Mouse (Mus musculus) neural tube, embryonic 15.5 days (tissue): Measurements from ENCODE around the gene Nit1. TPM values are rescaled to one million over a fixed set of nuclear protein-coding genes. Genes with fewer than 3 reads are reported as not detected.
"Not testable (repeated sequence)": the region's sequence is repeated elsewhere in the genome, so short reads cannot be mapped to it uniquely, and the experiment has no call there.

Experiments
- ATAC-seq: fragments of 200-750 bp; cut with Nextera tagmentation; 2 replicates; pipeline ENCODE4 v1.8.0; 2017; ENCODE audit warnings: mild to moderate bottlenecking, moderate TSS enrichment, moderate library complexity; ENCODE audit not compliant: low FRiP score
- H3K27ac ChIP-seq: fragments of 300-500 bp; sonication (generic); replicated peaks from 2 replicates; pipeline ENCODE4 v1.5.1; 2015; ENCODE audit warnings: mild to moderate bottlenecking, inconsistent platforms
- H3K27me3 ChIP-seq: fragments of 300-500 bp; sonication (generic); replicated peaks from 2 replicates; pipeline ENCODE4 v1.6.1; 2015; ENCODE audit warnings: inconsistent platforms
- H3K36me3 ChIP-seq: fragments of 300-500 bp; sonication (generic); 2 replicates; pipeline ENCODE4 v1.6.1; 2015; ENCODE audit warnings: inconsistent platforms
- H3K4me1 ChIP-seq: fragments of 300-500 bp; sonication (generic); 2 replicates; pipeline ENCODE4 v1.6.1; 2015; ENCODE audit warnings: inconsistent platforms
- H3K4me2 ChIP-seq: fragments of 300-500 bp; sonication (generic); 2 replicates; pipeline ENCODE4 v1.6.1; 2015; ENCODE audit warnings: inconsistent platforms, mild to moderate bottlenecking, moderate library complexity
- H3K4me3 ChIP-seq: fragments of 300-500 bp; sonication (generic); replicated peaks from 2 replicates; pipeline ENCODE4 v1.5.1; 2015; ENCODE audit warnings: mild to moderate bottlenecking, inconsistent platforms
- H3K9ac ChIP-seq: fragments of 300-500 bp; sonication (generic); replicated peaks from 2 replicates; pipeline ENCODE4 v1.6.1; 2015; ENCODE audit warnings: mild to moderate bottlenecking, inconsistent platforms
- H3K9me3 ChIP-seq: fragments of 300-500 bp; sonication (generic); replicated peaks from 2 replicates; pipeline ENCODE4 v1.6.1; 2016; ENCODE audit warnings: inconsistent platforms
- WGBS: fragments of 180-500 bp; shearing (Covaris S2); methylation state at CpG from one replicate; pipeline ENCODE4 v1.1.7; 2015; ENCODE audit warnings: mixed read lengths; 5-methylcytosine and 5-hydroxymethylcytosine counted together
- polyA plus RNA-seq: library from polyadenylated mRNA; unstranded; fragments of >200 nt; fragmentation: Nextera tagmentation; extraction: Ambion mirVana; gene quantifications from 2 replicates; pipeline ENCODE4 v1.2.1, GENCODE M21; 2015

Gene Nit1
- polyA plus RNA-seq, 1 experiment from 2014 or later: 53.0 TPM

DNA sequence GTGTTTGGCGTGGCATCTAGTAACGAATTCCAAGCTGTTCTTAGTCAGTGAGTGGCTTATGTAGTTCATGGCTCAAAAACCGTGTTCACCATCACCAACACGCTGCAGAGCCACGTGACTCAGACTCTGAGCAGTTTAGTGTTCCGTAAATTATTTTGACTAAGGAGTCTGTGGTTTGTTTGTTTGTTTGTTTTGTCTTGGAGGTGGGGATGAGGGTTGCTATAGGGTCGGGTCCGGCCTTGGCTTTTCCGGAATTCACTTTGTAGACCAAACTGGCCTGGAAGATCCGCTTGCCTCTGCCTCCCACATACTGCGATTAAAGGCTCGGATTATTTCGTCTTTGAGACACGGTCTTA lies 627 bp upstream of the Nit1 start:
- Histone ChIP-seq H3K4me1 (peaks cover 45% of the 10 kb centered on the region), H3K4me2 (peak overlapping the region; percentile 90), H3K9ac (peak overlapping the region; percentile 81), H3K27me3 (no peaks in the 10 kb centered on the region), H3K9me3 (no peaks in the 10 kb centered on the region), H3K36me3 (peaks cover 24% of the 10 kb centered on the region), H3K27ac (peak overlapping the region; percentile 84), H3K4me3 (peak overlapping the region; percentile 94)
- WGBS: 1% methylated on average over 14 of the region's 14 CpGs
- ATAC-seq: no peak; the same call in none of the 2 replicates

DNA sequence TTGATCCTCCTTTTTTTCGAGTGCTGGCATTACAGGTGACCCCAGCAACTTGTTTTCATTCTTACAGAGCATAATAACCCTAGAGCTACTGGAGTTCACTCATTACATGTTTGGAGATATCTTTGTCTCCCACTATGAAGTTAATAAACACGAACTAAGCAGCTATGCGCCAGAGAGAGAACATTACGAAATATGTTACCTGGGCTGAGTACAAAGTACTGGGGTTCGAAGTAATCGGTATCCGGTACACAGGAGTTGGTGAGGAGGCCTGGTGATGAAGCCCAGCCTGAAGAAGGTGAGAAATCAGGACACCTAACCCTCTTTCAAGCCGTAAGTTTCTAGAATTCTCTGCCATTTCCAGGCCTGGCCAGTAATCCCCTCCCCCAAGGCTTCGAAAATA lies 731 bp downstream of the Nit1 start:
- 0 out of 2 replicates have a peak overlapping the region, but pooled peaks have one; percentile 84 for H3K27ac ChIP-seq
- H3K4me3 ChIP-seq: peak overlapping the region; percentile 94
- H3K9me3 ChIP-seq: no peaks in the 10 kb centered on the region
- peak overlapping the region; percentile 81 for H3K9ac ChIP-seq
- no peaks in the 10 kb centered on the region for H3K27me3 ChIP-seq
- WGBS: 81% methylated on average over 9 of the region's 9 CpGs
- H3K4me1 ChIP-seq: peaks cover 45% of the 10 kb centered on the region
- H3K36me3 ChIP-seq: peaks cover 37% of the 10 kb centered on the region
- peak overlapping the region; percentile 90 for H3K4me2 ChIP-seq
- ATAC-seq: 0 out of 2 replicates have a peak, but pooled peaks have one; percentile 2

- Histone ChIP-seq H3K4me1 (peaks cover 43% of the 10 kb centered on the region), H3K4me2 (peak overlapping the region; percentile 90), H3K27me3 (no peaks in the 10 kb centered on the region), H3K4me3 (peak overlapping the region; percentile 94; the same call in 1 of the 2 replicates), H3K36me3 (peaks cover 43% of the 10 kb centered on the region), H3K9ac (no peak overlapping the region), H3K9me3 (no peaks in the 10 kb centered on the region), H3K27ac (no peak overlapping the region)
- 76% methylated on average over 9 of the region's 9 CpGs for WGBS
- no peak for ATAC-seq
These were observed 1.3 kb downstream of the Nit1 start for GRCm38 (mm10) chr1:171343922-171344677.

DNA sequence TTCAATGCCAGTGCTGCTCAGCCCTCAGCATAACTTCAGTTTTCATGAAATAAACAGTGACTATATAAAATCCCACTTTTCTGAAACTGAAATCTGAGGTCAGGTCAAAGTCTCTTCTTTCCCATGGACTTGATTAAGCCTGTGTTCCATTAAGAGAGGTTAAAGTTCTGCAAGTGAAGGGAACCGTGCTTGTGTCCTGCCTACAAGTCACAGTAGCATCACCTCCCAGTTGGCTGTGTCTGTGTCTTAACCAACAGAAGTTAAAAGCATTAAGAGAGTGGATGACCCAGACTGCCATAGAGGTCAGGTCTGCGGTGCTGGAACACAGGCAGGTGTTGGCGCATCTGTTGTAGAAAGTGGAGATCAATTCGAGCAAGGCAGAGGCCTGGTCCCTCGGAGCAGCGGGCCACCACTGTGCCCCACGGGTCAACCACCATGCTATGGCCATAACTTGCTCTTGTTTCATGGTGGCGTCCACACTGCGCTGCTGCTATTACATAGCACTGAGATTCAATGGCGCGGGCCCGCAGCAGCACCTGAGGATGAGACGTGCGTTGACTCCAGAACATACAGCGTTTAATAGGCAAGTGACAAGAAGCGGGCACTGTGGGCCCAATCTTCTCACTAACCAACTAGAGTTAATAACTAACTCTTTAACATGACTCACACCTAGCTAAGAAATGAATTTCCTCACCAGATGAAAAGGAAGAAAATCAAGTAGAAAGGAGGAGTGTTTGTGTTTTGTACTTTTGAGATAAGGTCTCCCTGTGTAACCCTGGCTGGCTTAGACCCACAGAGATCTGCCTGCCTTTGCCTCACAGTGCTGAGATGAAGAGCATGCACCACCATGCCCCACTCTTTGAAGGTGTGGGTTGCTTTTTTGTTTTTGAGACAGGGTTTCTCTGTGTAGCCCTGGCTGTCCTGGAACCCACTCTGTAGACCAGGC lies 2.9 kb downstream of the Nit1 start:
- Histone ChIP-seq H3K4me1 (peaks cover 30% of the 10 kb centered on the region), H3K4me3 (no peak overlapping the region), H3K9me3 (no peaks in the 10 kb centered on the region), H3K4me2 (no peak overlapping the region), H3K9ac (no peak overlapping the region), H3K27ac (no peak overlapping the region), H3K27me3 (no peaks in the 10 kb centered on the region), H3K36me3 (peaks cover 54% of the 10 kb centered on the region)
- no peak for ATAC-seq
- 98% methylated on average over 16 of the region's 16 CpGs for WGBS

GRCm38 (mm10) chr1:171330216-171330560 lies 15.3 kb downstream of the Nit1 start:
- peaks cover 62% of the 10 kb centered on the region for H3K4me1 ChIP-seq
- WGBS: 0% methylated on average over 4 of the region's 4 CpGs
- ATAC-seq: no peak; the same call in 1 of the 2 replicates
- peak overlapping the region; percentile 84 for H3K4me3 ChIP-seq
- H3K9ac ChIP-seq: peak overlapping the region; percentile 83
- no peaks in the 10 kb centered on the region for H3K9me3 ChIP-seq
- peak overlapping the region; percentile 84 for H3K4me2 ChIP-seq
- peak overlapping the region; percentile 99 for H3K27ac ChIP-seq
- H3K27me3 ChIP-seq: no peaks in the 10 kb centered on the region
- H3K36me3 ChIP-seq: peaks cover 11% of the 10 kb centered on the region; the same call in 1 of the 2 replicates

DNA sequence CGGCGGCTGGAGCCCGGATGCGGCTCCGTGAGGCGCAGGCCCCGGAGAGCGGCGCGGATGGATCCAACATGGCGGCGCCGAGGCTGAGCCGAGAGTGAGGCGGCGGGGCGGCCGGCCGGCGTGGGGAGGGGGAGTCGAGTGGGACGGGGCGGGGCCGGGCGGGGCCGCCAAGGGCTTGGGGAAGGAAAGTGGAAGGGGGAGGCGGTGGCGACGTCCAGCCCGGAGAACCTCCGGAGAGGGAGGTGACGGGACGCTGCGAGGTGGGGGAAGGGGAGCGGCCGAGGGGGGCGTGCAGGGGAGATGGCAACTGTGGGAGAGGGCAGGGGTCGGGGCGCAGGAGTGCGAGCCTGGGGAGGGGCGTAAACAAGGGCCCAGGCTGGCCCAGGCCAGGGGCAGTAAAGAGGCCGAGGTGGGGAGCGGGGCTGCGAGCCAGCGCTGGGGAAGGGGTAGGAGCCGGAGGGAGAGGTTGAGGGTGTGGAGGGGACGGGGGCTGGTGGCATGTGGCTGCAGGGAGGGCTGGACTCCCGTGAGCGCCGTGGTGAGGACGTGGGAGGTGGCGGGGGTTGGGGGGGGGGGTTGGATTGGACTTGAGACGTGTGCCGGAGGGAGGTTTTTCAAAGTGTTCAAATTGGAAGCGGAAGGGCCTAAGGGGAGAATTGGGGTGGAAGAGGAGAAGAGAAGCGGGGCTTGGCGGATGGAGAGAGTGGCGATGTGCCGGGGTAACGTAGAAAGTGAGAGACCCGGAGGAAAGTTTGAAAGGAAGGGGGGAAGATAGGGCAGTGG lies 15.8 kb downstream of the Nit1 start:
- H3K36me3 ChIP-seq: peaks cover 11% of the 10 kb centered on the region
- peak overlapping the region; percentile 83 for H3K9ac ChIP-seq
- peak; percentile 82 for ATAC-seq
- peak overlapping the region; percentile 84 for H3K4me2 ChIP-seq
- no peaks in the 10 kb centered on the region for H3K9me3 ChIP-seq
- no peaks in the 10 kb centered on the region for H3K27me3 ChIP-seq
- peak overlapping the region; percentile 84 for H3K4me3 ChIP-seq
- peaks cover 65% of the 10 kb centered on the region for H3K4me1 ChIP-seq
- H3K27ac ChIP-seq: peak overlapping the region; percentile 99
- 1% methylated on average over 39 of the region's 61 CpGs for WGBS

DNA sequence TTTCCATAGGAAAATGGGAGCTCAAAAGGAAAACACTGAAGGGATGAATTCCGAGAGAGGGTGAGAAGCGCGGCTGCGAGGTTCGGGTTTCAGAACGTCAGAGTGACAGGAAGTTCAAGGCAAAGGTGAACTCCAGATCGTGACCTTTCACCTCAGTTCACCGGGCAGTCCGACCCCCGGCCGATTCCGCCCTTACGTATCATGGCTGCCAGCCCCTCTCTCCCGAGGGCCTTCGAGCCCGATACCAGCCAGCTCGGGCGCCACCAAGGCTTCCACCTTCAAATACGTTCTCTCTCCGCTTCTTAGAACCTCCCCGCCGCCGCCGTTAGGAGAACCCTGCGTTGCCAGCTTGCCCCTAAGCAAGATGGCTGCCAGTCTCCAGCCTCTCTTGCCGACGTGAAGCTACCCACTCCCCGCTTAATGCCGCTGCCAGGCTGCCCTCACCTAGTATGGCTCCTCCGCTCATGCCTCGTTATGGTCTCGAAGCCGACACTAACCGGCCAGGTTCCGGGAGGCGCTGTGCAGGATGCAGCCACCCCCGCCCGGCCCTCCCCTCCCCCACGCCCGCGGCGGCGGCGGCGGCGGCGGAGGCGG lies 16.5 kb downstream of the Nit1 start, which contains the start of gene Dedd:
Dedd (plus strand) TSS at position 307 of the 594 bp plus-strand sequence.
- 1% methylated on average over 42 of the region's 48 CpGs for WGBS

GRCm38 (mm10) chr1:171328244-171328643 lies 17.2 kb downstream of the Nit1 start:
- H3K4me1 ChIP-seq: peaks cover 61% of the 10 kb centered on the region
- H3K4me2 ChIP-seq: peak overlapping the region; percentile 84
- ATAC-seq: 0 out of 2 replicates have a peak, but pooled peaks have one; percentile 0
- 30% methylated on average over 9 of the region's 9 CpGs for WGBS
- H3K27ac ChIP-seq: peak overlapping the region; percentile 99
- no peaks in the 10 kb centered on the region for H3K9me3 ChIP-seq
- peaks cover 5% of the 10 kb centered on the region for H3K36me3 ChIP-seq
- H3K9ac ChIP-seq: peak overlapping the region; percentile 83
- H3K27me3 ChIP-seq: no peaks in the 10 kb centered on the region
- peak overlapping the region; percentile 84 for H3K4me3 ChIP-seq

More for the DNA sequence above, 16.5 kb downstream of the Nit1 start, which contains the start of gene Dedd:
- peak; percentile 95 for ATAC-seq
- peak within 1 kb of the TSS; percentile 99 for H3K27ac ChIP-seq
- no peaks in the 10 kb centered on the region for H3K9me3 ChIP-seq
- H3K4me2 ChIP-seq: peak within 1 kb of the TSS; percentile 84
- peak within 1 kb of the TSS; percentile 84 for H3K4me3 ChIP-seq
- H3K27me3 ChIP-seq: no peaks in the 10 kb centered on the region
- H3K9ac ChIP-seq: peak within 1 kb of the TSS; percentile 83
- peaks cover 65% of the 10 kb centered on the region for H3K4me1 ChIP-seq
- peaks cover 11% of the 10 kb centered on the region for H3K36me3 ChIP-seq

DNA sequence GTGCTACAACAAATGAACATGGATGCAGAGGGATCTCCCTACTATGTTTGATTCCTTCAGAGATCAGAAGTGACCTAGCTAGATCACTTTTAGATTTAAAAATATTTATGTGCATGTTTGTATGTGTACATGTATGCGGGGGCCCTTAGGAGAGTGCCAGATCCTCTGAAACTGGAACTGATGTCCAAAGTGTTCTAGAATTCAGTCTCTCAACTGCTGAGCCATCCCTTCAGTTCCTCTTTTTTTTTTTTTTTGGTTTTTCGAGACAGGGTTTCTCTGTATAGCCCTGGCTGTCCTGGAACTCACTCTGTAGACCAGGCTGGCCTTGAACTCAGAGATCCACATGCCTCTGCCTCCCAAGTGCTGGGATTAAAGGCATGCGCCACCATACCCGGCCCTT lies 18.9 kb downstream of the Nit1 start:
- not testable (repeated sequence) for H3K9me3 ChIP-seq, H3K4me2 ChIP-seq, H3K9ac ChIP-seq, ATAC-seq, H3K36me3 ChIP-seq, H3K4me3 ChIP-seq, H3K27me3 ChIP-seq, H3K27ac ChIP-seq
- H3K4me1 ChIP-seq: peaks cover 47% of the 10 kb centered on the region
- WGBS: 93% methylated on average over 4 of the region's 4 CpGs

DNA sequence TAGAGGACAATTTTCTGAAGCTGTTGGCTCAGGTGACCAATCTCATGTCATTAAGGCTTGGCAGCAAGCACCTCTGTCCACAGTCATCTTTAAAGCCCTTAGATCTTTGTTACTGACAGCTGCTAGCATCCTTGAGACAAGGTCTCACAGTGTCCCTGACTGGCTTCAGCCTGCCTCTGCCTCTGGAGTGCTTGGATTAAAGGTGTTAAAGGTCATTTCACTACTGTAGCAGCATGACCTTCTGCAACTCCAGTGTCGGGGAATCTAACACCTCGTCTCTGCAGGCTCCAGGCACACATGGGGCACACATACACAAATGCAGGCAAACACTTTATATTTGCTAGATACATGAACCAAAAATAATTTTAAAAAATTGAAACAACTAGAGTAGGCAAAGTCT lies 19.9 kb downstream of the Nit1 start:
- no peak overlapping the region for H3K4me2 ChIP-seq
- peaks cover 37% of the 10 kb centered on the region for H3K4me1 ChIP-seq
- no peak overlapping the region for H3K9ac ChIP-seq
- H3K36me3 ChIP-seq: no peaks in the 10 kb centered on the region; the same call in 1 of the 2 replicates
- whole genome bisulfite sequencing: 83% methylated on average over 2 of the region's 2 CpGs
- no peak for ATAC-seq
- no peak overlapping the region for H3K27ac ChIP-seq
- no peak overlapping the region for H3K4me3 ChIP-seq
- no peaks in the 10 kb centered on the region for H3K27me3 ChIP-seq
- no peaks in the 10 kb centered on the region for H3K9me3 ChIP-seq
